Mouse (Mus musculus) testis, postnatal 14 days (tissue): Measurements from ENCODE around the gene Ube2f.

Source experiments
- DNase-seq: peaks from one replicate; pipeline ENCODE4 v3.0.0; 2021; ENCODE audit warnings: low spot score

The Ube2f gene

DNA sequence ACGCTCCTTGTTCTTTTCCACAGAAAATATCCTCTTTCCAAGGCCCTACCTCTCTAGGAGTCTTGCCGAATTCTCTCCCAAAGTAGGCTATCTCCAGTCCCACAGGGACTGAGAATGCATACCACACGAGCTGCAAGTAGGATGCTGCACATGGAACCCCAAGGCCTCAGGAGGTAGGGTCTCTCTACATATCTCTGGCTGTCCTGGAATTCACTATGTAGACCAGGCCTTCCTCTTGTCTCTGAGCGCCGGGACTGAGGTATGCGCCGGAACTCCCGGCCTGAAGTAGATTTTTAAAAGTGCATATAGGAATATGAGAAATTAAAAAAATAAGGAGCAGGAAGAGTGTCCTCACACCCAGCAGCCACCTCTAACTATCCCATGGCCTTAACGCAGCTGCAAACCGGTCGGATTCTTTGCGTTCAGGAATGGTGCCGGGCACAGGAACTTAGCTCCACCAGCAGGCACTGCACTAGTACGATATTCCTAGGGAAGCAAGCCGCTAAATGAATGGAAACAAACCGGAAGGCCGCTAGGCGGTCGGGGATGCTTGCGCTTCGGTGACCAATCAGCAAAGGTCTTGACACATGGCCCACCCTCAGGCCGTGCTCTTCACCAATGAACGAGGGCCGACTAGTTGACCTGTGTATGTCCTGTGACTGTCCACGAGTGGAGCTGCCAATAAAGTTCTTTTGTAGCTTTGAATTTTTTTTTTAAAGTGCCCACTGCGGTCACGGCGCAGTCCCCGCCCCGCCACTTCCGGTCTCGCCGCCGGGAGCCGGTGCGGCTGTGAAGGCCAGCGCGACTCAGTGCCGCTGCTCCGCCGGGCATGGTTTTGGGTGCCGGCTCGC lies at the start of gene Ube2f:
TSS of gene Ube2f (plus strand) at position 741 of the 851 bp plus-strand sequence.
- DNase-seq = peak; percentile 96

- no peak for DNase-seq
Observed at GRCm38 (mm10) chr1:91201122-91201521, 49.0 kb upstream of the Ube2f start.

DNA sequence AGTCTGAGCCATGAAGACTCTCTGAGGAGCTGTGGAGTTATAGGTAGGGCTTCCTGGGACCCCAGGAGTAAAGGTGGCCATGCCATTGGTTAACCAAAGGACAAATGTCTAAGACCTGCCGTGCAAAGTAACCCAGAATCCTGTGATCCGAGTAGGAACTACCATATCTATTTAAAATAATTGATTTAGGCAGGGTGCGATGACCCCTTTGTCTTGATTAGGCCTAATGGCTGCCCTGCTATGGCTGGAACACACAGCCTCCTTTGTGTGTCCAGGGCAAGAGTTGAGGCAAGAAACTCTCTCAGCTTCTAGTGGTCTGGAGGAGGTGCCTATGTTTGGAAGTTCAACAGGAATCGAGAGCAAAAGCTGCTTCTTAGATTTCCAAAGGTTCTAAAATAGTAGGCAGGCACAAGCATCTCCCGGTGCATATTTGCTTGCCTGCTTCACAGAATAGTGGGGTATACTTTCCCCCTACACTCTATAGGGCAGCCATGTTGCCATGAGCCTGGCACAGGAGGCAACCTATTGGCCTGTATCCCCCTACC lies 45.8 kb upstream of the Ube2f start:
- DNase-seq = no peak

GRCm38 (mm10) chr1:91205651-91206050 lies 44.5 kb upstream of the Ube2f start:
- peak; percentile 66 for DNase-seq

DNA sequence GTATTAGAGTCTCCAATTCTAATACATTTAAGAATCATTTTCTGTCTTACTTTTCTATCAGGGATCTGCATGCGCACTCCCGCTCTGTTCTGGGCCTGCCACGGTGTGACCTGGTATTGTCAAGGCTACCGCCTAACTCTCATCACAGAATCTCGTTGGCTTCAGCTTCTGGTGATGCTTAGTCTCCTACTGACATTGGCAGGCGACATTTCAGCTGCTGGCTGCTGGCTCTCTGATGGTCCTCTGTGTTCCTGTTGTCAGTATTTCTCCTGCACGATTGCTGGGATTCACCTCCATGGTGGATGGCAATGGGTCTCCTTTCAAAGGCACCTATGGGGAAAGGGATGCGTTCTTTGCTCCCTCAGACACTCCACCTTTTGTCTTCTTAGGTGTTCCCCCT lies 43.8 kb upstream of the Ube2f start:
- no peak for DNase-seq

- DNase-seq = no peak
Observed at GRCm38 (mm10) chr1:91206873-91207272, 43.2 kb upstream of the Ube2f start.

DNA sequence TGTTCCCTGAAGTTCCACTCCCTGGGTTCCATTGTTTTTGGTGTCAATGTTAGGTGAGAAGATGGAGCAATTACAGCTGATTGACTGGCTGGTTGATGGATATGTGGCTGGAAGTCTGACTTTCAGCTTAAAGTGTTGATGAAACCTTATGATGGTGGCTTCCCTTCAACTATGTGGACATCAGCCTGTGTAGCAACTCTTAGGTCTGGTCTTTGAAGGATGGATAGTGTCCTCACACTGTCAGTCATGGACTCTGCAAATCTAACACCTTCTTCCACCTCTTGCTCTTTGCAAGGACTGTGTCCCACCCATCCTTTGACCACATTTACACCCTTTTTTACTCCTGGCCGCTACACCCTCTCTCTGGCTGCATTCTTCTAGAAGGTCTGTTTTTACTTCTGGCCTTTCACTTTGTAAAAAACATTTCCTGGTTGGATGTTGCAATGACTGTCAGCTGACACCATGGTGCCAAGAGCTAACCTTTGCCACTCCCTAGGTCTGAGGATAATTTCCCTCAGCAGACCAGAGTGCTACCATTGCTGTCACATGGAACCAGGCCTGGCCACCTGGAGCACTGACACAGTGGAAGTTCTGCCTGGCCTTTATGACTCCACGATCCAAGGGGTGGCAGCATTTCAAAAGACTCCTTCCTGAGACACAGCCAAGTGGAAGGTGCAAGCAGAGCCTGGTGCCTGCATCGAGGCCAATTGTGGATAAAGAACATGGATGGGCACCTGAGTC lies 42.6 kb upstream of the Ube2f start:
- no peak for DNase-seq

GRCm38 (mm10) chr1:91209343-91209742 lies 40.8 kb upstream of the Ube2f start:
- DNase-seq = no peak

GRCm38 (mm10) chr1:91209785-91210184 lies 40.3 kb upstream of the Ube2f start:
- peak; percentile 37 for DNase-seq

- no peak for DNase-seq
Observed at GRCm38 (mm10) chr1:91211099-91211498, 39.0 kb upstream of the Ube2f start.

- peak; percentile 74 for DNase-seq
Observed at GRCm38 (mm10) chr1:91211591-91212008, 38.5 kb upstream of the Ube2f start.

GRCm38 (mm10) chr1:91215264-91215663 lies 34.8 kb upstream of the Ube2f start:
- no peak for DNase-seq

GRCm38 (mm10) chr1:91215981-91216380 lies 34.1 kb upstream of the Ube2f start:
- DNase-seq = peak; percentile 76

GRCm38 (mm10) chr1:91216504-91217267 lies 33.4 kb upstream of the Ube2f start:
- DNase-seq = peak; percentile 29

- DNase-seq = no peak
Observed at GRCm38 (mm10) chr1:91219641-91220321, 30.3 kb upstream of the Ube2f start.

GRCm38 (mm10) chr1:91220322-91220672 lies 29.8 kb upstream of the Ube2f start:
- no peak for DNase-seq

- no peak for DNase-seq
Observed at GRCm38 (mm10) chr1:91226562-91226961, 23.5 kb upstream of the Ube2f start.

DNA sequence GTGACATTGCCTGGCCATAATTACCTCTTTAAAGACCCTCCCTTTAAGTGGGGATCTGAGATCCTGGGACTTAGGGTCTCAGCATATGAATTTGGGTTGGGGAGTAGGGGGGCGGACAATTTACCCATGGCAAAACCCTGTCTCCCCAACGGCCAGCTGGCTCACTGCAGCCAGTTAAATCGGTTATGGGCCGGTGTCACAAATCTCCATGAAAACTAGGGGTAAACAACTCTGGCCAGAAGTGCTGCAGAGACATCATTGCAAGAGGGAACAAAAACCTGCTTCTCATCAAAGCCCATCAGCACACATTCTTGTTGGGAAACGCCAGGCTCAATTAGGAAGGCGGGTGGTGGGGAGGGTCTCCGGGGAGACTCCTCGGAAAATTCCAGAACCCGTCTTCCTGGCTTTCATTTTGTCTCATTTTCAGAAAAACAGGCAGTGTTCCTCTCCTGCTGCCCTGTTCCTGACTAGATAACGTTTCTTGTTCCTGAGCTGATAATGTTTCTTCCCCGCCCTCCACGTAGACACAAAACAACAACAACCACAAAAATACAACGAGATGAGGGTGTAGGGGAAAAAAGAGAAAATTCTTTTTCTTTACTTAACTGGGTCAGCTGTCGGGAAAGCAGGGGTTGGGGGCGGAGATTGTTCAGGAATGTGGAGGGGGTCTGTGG lies 22.6 kb upstream of the Ube2f start:
- no peak for DNase-seq

DNA sequence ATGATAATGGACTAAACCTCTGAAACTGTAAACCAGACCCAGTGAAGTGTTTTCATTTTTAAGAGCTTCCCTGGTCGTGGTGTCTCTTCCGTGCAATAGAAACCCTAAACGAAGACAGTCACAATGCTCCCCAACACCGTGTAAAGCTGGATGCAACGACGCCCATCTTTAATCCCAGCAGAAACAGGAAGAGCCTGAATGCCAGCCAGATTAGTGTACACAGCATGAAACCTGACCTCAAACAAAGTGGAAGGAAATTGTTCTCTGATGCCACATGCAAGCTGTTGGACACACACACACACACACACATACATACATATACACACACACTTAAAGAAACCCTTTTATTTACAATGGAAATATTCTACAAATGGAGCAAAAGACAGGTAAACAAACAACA lies 19.0 kb upstream of the Ube2f start:
- no peak for DNase-seq

- no peak for DNase-seq
Observed at GRCm38 (mm10) chr1:91231896-91232295, 18.2 kb upstream of the Ube2f start.

GRCm38 (mm10) chr1:91235395-91235794 lies 14.7 kb upstream of the Ube2f start:
- DNase-seq = no peak
